Mouse (Mus musculus): ENCODE results near the gene Zw10. TPM values are rescaled to one million over a fixed set of nuclear protein-coding genes. Genes with fewer than 3 reads are reported as not detected.

Zw10 gene
- total RNA-seq (2021): 10 to 100 TPM; 10.4 to 11.8 TPM

DNA sequence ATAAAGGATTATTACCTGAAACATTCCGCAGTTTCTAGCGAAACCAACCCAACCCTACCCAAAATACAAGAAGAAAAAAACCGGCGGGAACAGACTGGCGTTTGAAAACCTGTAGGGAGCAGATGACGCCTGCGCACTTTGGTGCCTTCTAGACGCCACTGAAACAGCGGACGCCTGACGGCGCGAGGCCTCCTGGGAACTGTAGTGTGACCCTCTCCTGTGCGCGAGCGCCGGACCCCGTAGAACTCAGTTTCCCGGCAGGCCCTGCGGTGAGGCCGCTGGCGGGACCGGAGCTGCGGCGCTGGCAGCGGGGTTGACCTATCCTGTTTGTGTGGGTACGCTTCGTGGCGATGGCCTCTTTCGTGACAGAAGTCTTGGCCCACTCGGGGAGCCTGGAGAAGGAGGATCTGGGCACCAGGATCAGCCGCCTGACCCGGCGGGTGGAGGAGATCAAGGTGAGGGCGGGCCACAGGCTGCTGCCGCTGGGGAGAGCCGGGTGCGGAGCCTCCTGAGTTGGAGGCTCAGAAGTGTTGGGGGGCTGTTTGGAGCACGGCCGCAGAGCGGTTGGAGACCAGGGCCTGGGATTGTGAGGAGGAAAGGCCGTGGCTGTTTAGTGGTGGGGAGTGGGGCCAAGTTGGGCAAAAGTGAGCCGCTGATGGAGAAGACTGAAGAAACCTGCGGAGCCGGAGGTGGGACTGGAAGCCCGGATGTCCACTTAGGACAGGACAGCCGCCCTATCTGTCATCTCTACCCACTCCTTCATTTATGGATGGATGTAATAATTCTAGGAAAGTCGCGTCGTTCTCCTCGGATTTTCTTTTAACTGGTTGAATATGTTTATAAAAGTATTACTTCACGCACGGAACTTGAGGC lies at the start of gene Zw10:
Gene Zw10 (plus strand): TSS at position 281 of the 873 bp plus-strand sequence.
- DNase-seq: peak; percentile 91
- intact Hi-C loops (cut with DNase I): loop anchor here (10.0 kb wide), 1 partner anchor 191 kb away; no protein-coding TSS in a partner anchor

DNA sequence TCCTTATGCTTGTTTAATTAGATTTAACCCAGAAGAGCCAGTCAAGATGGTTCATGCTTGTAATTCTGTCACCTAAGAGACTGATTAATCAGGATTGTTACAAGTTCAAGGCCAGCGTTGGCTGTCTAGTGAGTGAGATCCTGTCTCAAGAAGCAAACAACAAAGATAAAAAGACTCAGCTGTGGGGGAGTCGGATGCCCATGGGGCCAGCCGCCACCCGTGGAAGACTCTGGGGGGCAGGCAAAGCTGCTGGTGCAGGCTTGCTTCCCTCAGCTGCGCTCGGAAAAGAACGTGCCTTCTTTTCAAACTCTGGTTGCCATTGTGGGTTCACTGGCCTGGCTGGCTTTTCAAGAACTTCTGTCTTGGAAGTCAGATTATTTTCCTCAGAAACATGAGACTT lies 39.6 kb upstream of the Zw10 start:
- DNase-seq: no peak
- intact Hi-C loops (cut with DNase I): no loop called here

DNA sequence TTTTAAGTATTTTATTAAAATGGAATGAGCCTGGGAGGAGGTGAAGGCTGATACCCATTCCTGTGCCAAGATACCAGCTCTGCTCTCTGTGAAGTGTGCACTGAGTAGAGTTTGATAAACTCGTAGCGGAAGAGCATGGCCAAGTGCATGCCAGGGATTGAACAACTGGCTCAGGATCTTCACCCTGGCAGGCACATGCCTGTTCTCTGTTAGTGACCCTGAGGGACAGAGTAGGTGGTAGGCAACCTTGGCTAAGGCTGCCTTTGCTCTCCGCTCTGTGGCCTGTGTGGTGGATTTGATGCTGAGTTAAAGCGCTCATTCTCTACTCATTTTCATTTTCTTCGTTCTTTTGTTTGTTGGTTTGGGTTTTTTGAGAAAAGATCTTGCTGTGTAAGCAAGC lies 34.1 kb upstream of the Zw10 start:
- intact Hi-C loops (cut with DNase I): no loop called here
- DNase-seq: no peak

GRCm38 (mm10) chr9:49023956-49024355 lies 31.5 kb upstream of the Zw10 start:
- intact Hi-C loops (cut with DNase I): no loop called here
- DNase-seq: no peak

- intact Hi-C loops (cut with DNase I): no loop called here
Measured at GRCm38 (mm10) chr9:49024529-49024928, 30.9 kb upstream of the Zw10 start.

GRCm38 (mm10) chr9:49034764-49035163 lies 20.6 kb upstream of the Zw10 start:
- DNase-seq: no peak
- intact Hi-C loops (cut with DNase I): no loop called here

More at GRCm38 (mm10) chr9:49024529-49024928, 30.9 kb upstream of the Zw10 start:
- no peak for DNase-seq

DNA sequence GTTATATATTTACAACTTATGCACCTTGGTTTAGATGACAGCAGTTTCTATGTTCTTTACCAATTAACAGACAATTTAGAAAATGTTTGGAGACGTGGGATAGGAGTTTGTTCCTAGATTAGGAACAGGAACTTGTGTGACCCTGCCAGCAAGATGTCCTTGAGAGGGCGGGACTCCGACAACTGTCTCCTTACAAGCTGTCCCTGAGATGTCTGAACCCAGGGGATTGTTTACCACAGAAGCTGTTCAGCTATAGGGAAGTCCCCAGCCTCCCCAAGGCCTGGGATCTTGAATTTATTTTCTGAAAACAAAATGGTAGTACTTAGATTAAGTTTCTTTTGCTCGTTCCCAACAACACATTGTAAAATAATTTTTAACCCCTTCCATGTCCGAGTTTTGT lies 4.5 kb upstream of the Zw10 start:
- intact Hi-C loops (cut with DNase I): loop anchor here (5.0 to 10.0 kb wide), 3 partner anchors 64 to 404 kb away; partner anchors contain the start of gene Usp28
- no peak for DNase-seq

DNA sequence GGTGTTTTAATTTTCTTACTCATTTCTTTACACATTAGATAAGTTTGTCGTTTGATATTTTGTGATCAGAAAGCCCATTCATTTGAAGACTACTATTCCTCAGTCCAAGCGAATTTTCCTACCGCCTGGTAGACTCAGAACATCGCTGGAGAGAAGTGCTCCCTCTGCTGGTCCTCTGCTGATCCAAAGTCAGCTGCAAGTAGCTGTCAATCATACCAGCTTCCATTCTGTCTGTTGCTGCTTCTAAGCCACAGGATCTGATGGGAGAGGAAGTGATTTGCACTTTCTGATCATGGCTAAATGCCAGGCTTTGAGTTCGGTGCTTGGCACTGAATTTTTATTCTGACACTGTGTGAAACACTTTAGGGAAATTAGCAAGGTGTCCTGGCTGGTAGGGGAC lies 4.1 kb upstream of the Zw10 start:
- DNase-seq: peak; percentile 52 to 58
- intact Hi-C loops (cut with DNase I): loop anchor here (5.0 to 10.0 kb wide), 3 partner anchors 64 to 404 kb away; partner anchors contain the start of gene Usp28

DNA sequence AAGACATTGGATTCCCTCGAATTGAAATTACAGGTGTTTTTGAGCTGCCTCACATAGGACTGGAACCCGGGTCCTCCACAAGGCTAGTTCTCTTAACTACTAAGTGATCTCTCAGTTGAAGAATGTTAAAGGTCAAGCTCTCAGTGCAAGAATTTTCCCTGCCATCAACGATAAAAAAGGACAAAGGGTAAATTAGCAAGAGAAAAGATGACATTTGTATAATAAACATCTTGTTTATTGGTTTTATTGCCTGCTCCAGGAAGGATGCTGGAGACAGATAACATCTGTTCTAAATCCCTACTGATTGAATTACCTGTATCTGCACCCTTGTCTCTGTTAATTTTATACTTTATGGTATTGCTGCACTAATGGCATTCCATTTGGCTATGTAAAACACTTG lies 1.4 kb upstream of the Zw10 start:
- no peak for DNase-seq
- intact Hi-C loops (cut with DNase I): loop anchor here (5.0 to 10.0 kb wide), 3 partner anchors 67 to 407 kb away; partner anchors contain the start of gene Usp28

DNA sequence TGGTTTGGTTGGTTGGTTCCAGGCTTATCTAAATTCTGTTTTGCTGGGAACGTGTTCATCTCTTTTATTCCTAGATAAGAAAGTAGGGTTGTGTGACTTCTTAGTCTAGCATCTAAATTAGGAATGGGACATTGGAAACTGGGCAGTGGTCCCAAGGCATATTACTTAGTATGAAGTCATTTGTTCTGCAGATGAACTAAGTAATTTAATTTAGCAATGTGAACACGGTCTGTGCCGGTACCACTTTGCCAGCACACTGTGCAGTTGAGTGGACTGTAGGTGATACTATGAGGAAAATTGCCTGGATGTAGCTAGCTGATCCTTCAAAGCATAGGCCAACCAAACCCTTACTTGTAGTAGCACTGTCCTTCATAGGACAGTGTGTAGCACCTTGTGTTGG lies 21.4 kb downstream of the Zw10 start:
- peak in 1 of 2 experiments; percentile 31 for DNase-seq
- intact Hi-C loops (cut with DNase I): no loop called here

DNA sequence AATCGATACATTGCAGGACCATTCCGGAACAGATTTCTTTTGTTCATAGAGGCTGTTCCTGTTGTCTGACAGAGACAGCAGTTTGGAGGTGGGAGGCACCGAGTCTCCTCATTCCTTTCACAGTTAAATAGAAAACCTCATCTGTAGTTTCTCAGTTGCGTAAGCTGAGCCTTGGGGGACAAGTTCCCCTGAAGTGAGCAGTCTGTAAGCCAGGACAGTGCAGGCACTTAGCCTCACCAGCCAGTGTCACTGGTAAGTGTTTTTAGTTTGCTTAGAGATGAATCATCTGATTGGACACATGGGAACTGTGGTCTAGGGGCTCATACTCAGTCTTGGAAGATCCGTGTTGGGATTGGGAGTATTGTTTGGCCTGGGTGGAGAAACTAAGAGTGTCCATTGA lies 25.7 kb downstream of the Zw10 start, which contains the start of gene Tmprss5:
Gene Tmprss5 (plus strand): TSS at position 154 of the 400 bp plus-strand sequence.
- intact Hi-C loops (cut with DNase I): loop anchor here (1.0 to 10.0 kb wide), 3 partner anchors 166 to 1354 kb away; no protein-coding TSS in a partner anchor

GRCm38 (mm10) chr9:49081561-49081960 lies 26.1 kb downstream of the Zw10 start:
- peak; percentile 69 to 77 for DNase-seq
- intact Hi-C loops (cut with DNase I): loop anchor here (1.0 to 10.0 kb wide), 3 partner anchors 166 to 1353 kb away; no protein-coding TSS in a partner anchor

More for the DNA sequence above, 25.7 kb downstream of the Zw10 start, which contains the start of gene Tmprss5:
- DNase-seq: no peak

DNA sequence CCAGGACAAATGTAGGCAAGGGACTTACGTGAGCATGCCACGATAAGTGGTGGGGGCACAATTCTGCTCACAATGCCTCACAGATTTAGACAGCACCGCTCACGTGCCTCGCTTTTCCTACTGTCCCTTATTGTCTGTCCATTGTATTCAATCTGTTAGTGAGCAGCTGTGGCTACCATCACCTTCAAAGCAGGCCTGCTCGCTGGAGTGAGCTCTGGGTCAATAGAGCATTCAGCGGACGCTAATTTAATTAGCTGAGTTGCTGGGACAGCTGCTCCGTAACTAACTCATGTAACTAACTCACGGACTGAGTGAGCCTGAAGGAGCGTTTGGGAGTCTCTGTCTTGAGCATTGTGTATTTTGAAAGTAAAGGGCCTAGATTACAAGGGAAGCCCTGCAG lies 31.9 kb downstream of the Zw10 start:
- intact Hi-C loops (cut with DNase I): loop anchor here (10.0 kb wide), 1 partner anchor 1347 kb away; no protein-coding TSS in a partner anchor
- no peak for DNase-seq

GRCm38 (mm10) chr9:49098871-49099270 lies 43.5 kb downstream of the Zw10 start:
- no peak for DNase-seq
- intact Hi-C loops (cut with DNase I): no loop called here

GRCm38 (mm10) chr9:49102328-49102727 lies 46.9 kb downstream of the Zw10 start:
- intact Hi-C loops (cut with DNase I): no loop called here
- DNase-seq: no peak

DNA sequence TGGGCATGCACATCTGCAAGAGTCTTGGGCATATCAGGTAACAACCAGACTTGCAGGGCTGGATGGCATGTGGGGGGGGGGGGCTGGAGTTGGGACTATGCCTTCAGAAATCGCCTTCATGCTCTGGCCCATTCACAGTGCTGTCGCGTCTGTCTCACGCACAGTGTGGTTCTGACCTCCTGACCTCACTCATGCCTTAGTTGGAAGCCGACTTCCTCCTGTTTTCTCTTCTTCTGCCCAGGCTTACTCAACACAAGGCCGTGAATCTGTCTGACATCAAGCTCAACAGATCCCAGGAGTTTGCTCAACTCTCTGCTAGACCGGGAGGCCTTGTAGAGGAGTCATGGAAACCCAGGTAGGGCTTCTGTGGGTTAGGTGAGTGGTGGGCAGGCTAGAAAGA lies 53.7 kb downstream of the Zw10 start:
- intact Hi-C loops (cut with DNase I): no loop called here
- no peak for DNase-seq

DNA sequence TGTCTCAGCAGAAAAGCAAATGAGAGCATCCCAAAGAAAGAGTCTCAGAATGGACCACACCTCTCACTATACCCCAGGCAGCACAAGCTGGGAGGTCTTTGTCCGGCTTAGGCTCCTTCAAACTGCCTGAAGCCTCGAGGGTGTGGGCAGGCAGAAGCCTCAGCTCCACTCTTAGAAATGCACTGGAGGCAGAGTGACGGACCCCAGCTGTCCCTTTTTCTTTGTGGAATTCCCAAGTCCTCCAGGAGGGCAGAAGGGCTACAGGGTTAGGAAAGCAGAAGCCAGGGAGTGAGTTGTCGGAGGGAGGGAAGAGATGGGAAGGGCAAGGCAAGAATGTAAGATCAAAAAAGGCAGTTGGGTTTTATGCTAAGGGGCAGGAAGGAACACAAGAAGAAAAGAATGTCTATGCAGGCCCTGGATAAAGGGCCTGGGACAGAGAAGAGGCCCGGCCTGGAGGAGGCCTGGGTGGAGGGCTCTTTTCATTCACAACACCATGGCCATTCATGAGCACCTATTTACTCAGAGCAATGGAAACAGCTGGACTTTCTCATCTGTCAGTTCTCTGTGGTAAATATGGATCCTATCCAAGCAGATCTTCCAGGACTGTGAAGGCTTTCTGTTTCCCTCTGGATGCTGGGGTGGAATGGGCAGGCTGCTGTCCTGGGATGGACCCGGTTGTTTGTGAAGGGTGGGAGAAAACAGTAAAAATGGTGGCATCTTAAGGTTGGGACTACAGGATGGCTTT lies 55.2 kb downstream of the Zw10 start:
- intact Hi-C loops (cut with DNase I): no loop called here
- no peak for DNase-seq

DNA sequence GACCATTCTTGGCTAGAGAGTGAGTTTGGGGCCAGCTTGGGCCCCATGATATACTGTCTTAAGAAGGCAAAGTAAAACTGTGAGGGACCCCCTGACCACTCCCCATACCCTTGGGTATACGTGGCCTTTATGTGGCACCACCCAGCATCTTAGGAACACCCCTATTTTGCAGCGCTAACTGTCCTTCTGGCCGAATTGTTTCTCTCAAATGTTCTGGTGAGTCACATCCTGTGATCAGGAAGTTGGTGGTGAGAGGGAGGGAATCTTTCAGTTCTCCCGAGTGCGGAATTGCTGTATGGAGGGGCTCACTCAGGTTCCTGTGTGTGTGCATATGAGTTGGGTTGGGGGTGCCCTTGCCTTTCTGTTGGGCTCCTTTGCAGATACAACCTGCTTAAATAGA lies 55.9 kb downstream of the Zw10 start:
- peak in 1 of 2 experiments; percentile 12 for DNase-seq
- intact Hi-C loops (cut with DNase I): no loop called here

DNA sequence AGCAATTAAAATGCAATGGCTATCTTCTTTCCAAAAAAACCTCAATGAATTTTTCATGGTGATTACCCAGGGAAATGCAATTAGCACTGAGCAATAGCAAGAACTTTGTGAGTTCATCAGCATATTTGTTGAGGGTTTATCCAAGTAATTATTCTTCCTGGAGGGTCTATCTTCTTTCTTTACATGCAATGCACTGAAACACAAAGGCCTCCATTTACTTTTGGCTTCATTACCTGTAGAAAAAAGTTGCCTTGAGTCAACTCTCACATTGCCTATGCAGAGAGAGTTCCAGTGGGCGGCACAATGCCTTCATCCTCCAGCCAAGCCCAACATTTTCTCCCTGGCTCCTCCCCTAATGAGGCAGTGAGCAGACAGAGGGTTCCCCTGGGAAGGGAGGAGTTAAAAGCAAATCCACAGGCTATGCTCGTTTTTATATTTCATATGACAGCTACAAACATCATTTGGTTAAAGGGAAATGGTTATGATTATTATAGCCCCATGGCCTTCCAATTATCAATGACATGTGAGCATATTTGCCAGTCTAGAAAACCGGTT lies 62.9 kb downstream of the Zw10 start:
- intact Hi-C loops (cut with DNase I): no loop called here
- no peak for DNase-seq

- intact Hi-C loops (cut with DNase I): no loop called here
Measured at GRCm38 (mm10) chr9:49119759-49120158, 64.3 kb downstream of the Zw10 start.

DNA sequence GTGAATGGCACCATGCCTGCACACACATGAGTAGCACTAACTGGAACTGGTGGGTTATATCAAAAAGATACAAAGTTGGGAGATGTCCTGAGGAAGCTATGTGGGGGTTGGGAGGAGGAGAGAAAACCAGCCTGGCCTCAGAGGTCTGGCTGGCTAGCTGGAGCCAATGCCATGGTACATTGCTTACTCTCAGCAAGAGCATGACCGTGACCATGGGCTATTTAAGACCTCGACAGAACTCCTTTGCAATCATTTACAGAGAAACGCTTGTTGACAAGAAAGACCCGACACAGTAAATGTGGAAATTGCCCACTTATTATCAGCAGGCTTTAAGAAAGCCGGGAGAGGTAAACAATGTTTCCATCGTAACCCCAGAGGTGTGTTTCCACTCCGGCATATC lies 70.3 kb downstream of the Zw10 start:
- intact Hi-C loops (cut with DNase I): no loop called here

More at GRCm38 (mm10) chr9:49119759-49120158, 64.3 kb downstream of the Zw10 start:
- DNase-seq: no peak

More for the DNA sequence above, 70.3 kb downstream of the Zw10 start:
- no peak for DNase-seq

All from heart, postnatal 36 days (tissue).